Mouse (Mus musculus): Measurements from ENCODE around the gene Atg4b. TPM values are rescaled to one million over a fixed set of nuclear protein-coding genes. Genes with fewer than 3 reads are reported as not detected.

Atg4b gene
- total RNA-seq (2021), result 10 to 100 TPM; 46.6 to 55.0 TPM

GRCm38 (mm10) chr1:93751290-93751689 lies at the start of gene Atg4b:
Gene Atg4b (plus strand): TSS chr1:93751500.
- intact Hi-C loops (cut with DNase I), result loop anchor here (10.0 kb wide), 1 partner anchor 406 kb away; the partner anchor contains the start of genes Pask and Ppp1r7

GRCm38 (mm10) chr1:93702106-93702505 lies 49.2 kb upstream of the Atg4b start:
- intact Hi-C loops (cut with DNase I), result no loop called here
- DNase-seq, result no peak

More at GRCm38 (mm10) chr1:93751290-93751689, at the start of gene Atg4b:
- DNase-seq, result no peak

- intact Hi-C loops (cut with DNase I), result no loop called here
- DNase-seq, result no peak
Observed at GRCm38 (mm10) chr1:93703472-93704048, 47.7 kb upstream of the Atg4b start.

GRCm38 (mm10) chr1:93704341-93704740 lies 47.0 kb upstream of the Atg4b start:
- no peak for DNase-seq
- intact Hi-C loops (cut with DNase I), result no loop called here

- DNase-seq, result no peak
- intact Hi-C loops (cut with DNase I), result no loop called here
Observed at GRCm38 (mm10) chr1:93705389-93705788, 45.9 kb upstream of the Atg4b start.

GRCm38 (mm10) chr1:93716166-93716565 lies 35.1 kb upstream of the Atg4b start:
- no peak for DNase-seq
- intact Hi-C loops (cut with DNase I), result no loop called here

- intact Hi-C loops (cut with DNase I), result loop anchor here (5.0 to 10.0 kb wide), 2 partner anchors 34 to 277 kb away; partner anchors contain the start of gene Bok
- DNase-seq, result no peak
Observed at GRCm38 (mm10) chr1:93721557-93721956, 29.7 kb upstream of the Atg4b start.

GRCm38 (mm10) chr1:93724623-93725022 lies 26.7 kb upstream of the Atg4b start:
- intact Hi-C loops (cut with DNase I), result loop anchor here (5.0 to 10.0 kb wide), 3 partner anchors 37 to 280 kb away; partner anchors contain the start of genes Bok and Farp2
- no peak for DNase-seq

GRCm38 (mm10) chr1:93725665-93726064 lies 25.6 kb upstream of the Atg4b start:
- intact Hi-C loops (cut with DNase I), result loop anchor here (5.0 to 10.0 kb wide), 2 partner anchors 213 to 281 kb away; partner anchors contain the start of gene Farp2

GRCm38 (mm10) chr1:93726116-93726515 lies 25.2 kb upstream of the Atg4b start:
- DNase-seq, result no peak
- intact Hi-C loops (cut with DNase I), result loop anchor here (5.0 to 10.0 kb wide), 2 partner anchors 214 to 281 kb away; partner anchors contain the start of gene Farp2

More at GRCm38 (mm10) chr1:93725665-93726064, 25.6 kb upstream of the Atg4b start:
- DNase-seq, result no peak

GRCm38 (mm10) chr1:93726974-93727373 lies 24.3 kb upstream of the Atg4b start:
- intact Hi-C loops (cut with DNase I), result loop anchor here (1.0 to 10.0 kb wide), 3 partner anchors 59 to 282 kb away; partner anchors contain the start of gene Farp2

GRCm38 (mm10) chr1:93731103-93731502 lies 20.2 kb upstream of the Atg4b start:
- intact Hi-C loops (cut with DNase I), result no loop called here

More at GRCm38 (mm10) chr1:93726974-93727373, 24.3 kb upstream of the Atg4b start:
- peak; percentile 68 to 86 for DNase-seq

GRCm38 (mm10) chr1:93731880-93732281 lies 19.4 kb upstream of the Atg4b start:
- no peak for DNase-seq
- intact Hi-C loops (cut with DNase I), result no loop called here

More at GRCm38 (mm10) chr1:93731103-93731502, 20.2 kb upstream of the Atg4b start:
- DNase-seq, result no peak

- DNase-seq, result no peak
- intact Hi-C loops (cut with DNase I), result no loop called here
Observed at GRCm38 (mm10) chr1:93735859-93736258, 15.4 kb upstream of the Atg4b start.

- intact Hi-C loops (cut with DNase I), result no loop called here
- no peak for DNase-seq
Observed at GRCm38 (mm10) chr1:93737711-93738110, 13.6 kb upstream of the Atg4b start.

- no peak for DNase-seq
Observed at GRCm38 (mm10) chr1:93740671-93741070, 10.6 kb upstream of the Atg4b start.

GRCm38 (mm10) chr1:93741987-93742386 lies 9.3 kb upstream of the Atg4b start:
- intact Hi-C loops (cut with DNase I), result no loop called here
- no peak for DNase-seq

More at GRCm38 (mm10) chr1:93740671-93741070, 10.6 kb upstream of the Atg4b start:
- intact Hi-C loops (cut with DNase I), result no loop called here

GRCm38 (mm10) chr1:93742910-93743309 lies 8.4 kb upstream of the Atg4b start:
- intact Hi-C loops (cut with DNase I), result no loop called here
- DNase-seq, result no peak

GRCm38 (mm10) chr1:93746179-93746578 lies 5.1 kb upstream of the Atg4b start:
- no peak for DNase-seq
- intact Hi-C loops (cut with DNase I), result no loop called here

GRCm38 (mm10) chr1:93748539-93748938 lies 2.8 kb upstream of the Atg4b start:
- no peak for DNase-seq
- intact Hi-C loops (cut with DNase I), result no loop called here

GRCm38 (mm10) chr1:93753911-93754572 lies 2.7 kb downstream of the Atg4b start:
- intact Hi-C loops (cut with DNase I), result loop anchor here (2.0 to 10.0 kb wide), 2 partner anchors 47 to 409 kb away; partner anchors contain the start of genes Dtymk, Pask and Ppp1r7
- DNase-seq, result peak; percentile 48 to 60

All from heart, postnatal 10 days (tissue).